Mouse (Mus musculus) layer of hippocampus, adult 9-10 months (tissue): ENCODE measurements at regions not wholly inside any gene's neighbourhood (a gene's known extent, or its start where the extent isn't known, plus 50 kb on each side); places are given as distances from the start of the nearest gene placed in this dataset.

Experiments used
- DNase-seq: peaks from one replicate; pipeline ENCODE4 v3.0.0; 2022; ENCODE audit warnings: low spot score

GRCm38 (mm10) chr9:60998086-60998785, 203.9 kb downstream of the Uaca start:
- no peak for DNase-seq

GRCm38 (mm10) chr9:60999001-60999529, 204.7 kb downstream of the Uaca start:
- DNase-seq = no peak

GRCm38 (mm10) chr9:61000232-61000631, 205.9 kb downstream of the Uaca start:
- DNase-seq = no peak

- no peak for DNase-seq
Measured at GRCm38 (mm10) chr9:61002572-61002971, 208.2 kb downstream of the Uaca start.

- DNase-seq = no peak
Measured at GRCm38 (mm10) chr9:61008446-61008845, 214.1 kb downstream of the Uaca start.

- DNase-seq = no peak
Measured at GRCm38 (mm10) chr9:61011066-61011465, 216.7 kb downstream of the Uaca start.

- peak; percentile 72 for DNase-seq
Measured at GRCm38 (mm10) chr9:61012771-61013540, 218.6 kb downstream of the Uaca start.

GRCm38 (mm10) chr9:61014151-61014550, 219.8 kb downstream of the Uaca start:
- DNase-seq = no peak

- DNase-seq = no peak
Measured at GRCm38 (mm10) chr9:61015374-61015890, 221.1 kb downstream of the Uaca start.

GRCm38 (mm10) chr9:61016673-61017072, 222.3 kb downstream of the Uaca start:
- DNase-seq = no peak

- no peak for DNase-seq
Measured at GRCm38 (mm10) chr9:61019938-61020337, 225.6 kb downstream of the Uaca start.

- DNase-seq = no peak
Measured at GRCm38 (mm10) chr9:61021810-61022209, 227.5 kb downstream of the Uaca start.

- no peak for DNase-seq
Measured at GRCm38 (mm10) chr9:61022371-61023026, 228.2 kb downstream of the Uaca start.

- DNase-seq = no peak
Measured at GRCm38 (mm10) chr9:61025341-61025740, 231.0 kb downstream of the Uaca start.

GRCm38 (mm10) chr9:61028775-61029401, 234.5 kb downstream of the Uaca start:
- DNase-seq = no peak

- no peak for DNase-seq
Measured at GRCm38 (mm10) chr9:61031699-61032447, 237.5 kb downstream of the Uaca start.

GRCm38 (mm10) chr9:61032448-61033433, 238.4 kb downstream of the Uaca start:
- DNase-seq = no peak

GRCm38 (mm10) chr9:61033593-61033992, 239.3 kb downstream of the Uaca start:
- DNase-seq = no peak

- DNase-seq = no peak
Measured at GRCm38 (mm10) chr9:61042063-61042462, 247.7 kb downstream of the Uaca start.

- DNase-seq = no peak
Measured at GRCm38 (mm10) chr9:61044983-61045382, 250.6 kb downstream of the Uaca start.
